Mouse (Mus musculus) limb, embryonic 12.5 days (tissue): ENCODE results near the gene Ms4a14. TPM values are rescaled to one million over a fixed set of nuclear protein-coding genes. Genes with fewer than 3 reads are reported as not detected.

Experiments used
- ATAC-seq: fragments of 200-750 bp; cut with Nextera tagmentation; 2 replicates; pipeline ENCODE4 v1.8.0; 2017; ENCODE audit warnings: low read depth, moderate TSS enrichment; ENCODE audit not compliant: insufficient number of reproducible peaks, insufficient read depth, low FRiP score, low TSS enrichment
- H3K27ac ChIP-seq: fragments of 300-500 bp; sonication (generic); 2 replicates; pipeline ENCODE4 v1.5.1; 2016; ENCODE audit warnings: mild to moderate bottlenecking, moderate library complexity
- H3K27me3 ChIP-seq: fragments of 300-500 bp; sonication (generic); 2 replicates; pipeline ENCODE4 v1.6.1; 2016; ENCODE audit warnings: mild to moderate bottlenecking, moderate library complexity
- H3K36me3 ChIP-seq: fragments of 300-500 bp; sonication (generic); 2 replicates; pipeline ENCODE4 v1.6.1; 2016; ENCODE audit warnings: mild to moderate bottlenecking, moderate library complexity
- H3K4me1 ChIP-seq: fragments of 300-500 bp; sonication (generic); replicated peaks from 2 replicates; pipeline ENCODE4 v1.6.1; 2016
- H3K4me2 ChIP-seq: fragments of 300-500 bp; sonication (generic); 2 replicates; pipeline ENCODE4 v1.6.1; 2016; ENCODE audit warnings: mild to moderate bottlenecking, moderate library complexity
- H3K4me3 ChIP-seq: fragments of 300-500 bp; sonication (generic); replicated peaks from 2 replicates; pipeline ENCODE4 v1.5.1; 2016; ENCODE audit warnings: mild to moderate bottlenecking
- H3K9ac ChIP-seq: fragments of 300-500 bp; sonication (generic); replicated peaks from 2 replicates; pipeline ENCODE4 v1.6.1; 2016; ENCODE audit warnings: mild to moderate bottlenecking, moderate library complexity
- H3K9me3 ChIP-seq: fragments of 300-500 bp; sonication (generic); 2 replicates; pipeline ENCODE4 v1.6.1; 2016; ENCODE audit warnings: mild to moderate bottlenecking, moderate library complexity
- WGBS: fragments of 180-500 bp; shearing (Covaris S2); methylation state at CpG from one replicate; pipeline ENCODE4 v1.1.7; 2016; 5-methylcytosine and 5-hydroxymethylcytosine counted together
- polyA plus RNA-seq: library from polyadenylated mRNA; unstranded; fragments of >200 nt; fragmentation: Nextera tagmentation; extraction: Ambion mirVana; gene quantifications from 2 replicates; pipeline ENCODE4 v1.2.1, GENCODE M21; 2016

The Ms4a14 gene
- polyA plus RNA-seq, result not detected in 2 replicates

GRCm38 (mm10) chr19:11314354-11314753 is at the start of gene Ms4a14:
Gene Ms4a14, minus strand, starts transcription at chr19:11314454.
- 0 out of 2 replicates have a peak, but pooled peaks cover 3% of the 10 kb centered on the region for H3K9me3 ChIP-seq
- no peak within 1 kb of the TSS for H3K4me3 ChIP-seq
- no peaks in the 10 kb centered on the region for H3K36me3 ChIP-seq
- H3K4me2 ChIP-seq, result no peak within 1 kb of the TSS
- WGBS, result 80% methylated on average over 1 of the region's 1 CpGs
- H3K4me1 ChIP-seq, result no peaks in the 10 kb centered on the region
- H3K27me3 ChIP-seq, result no peaks in the 10 kb centered on the region
- no peak within 1 kb of the TSS for H3K9ac ChIP-seq
- no peak within 1 kb of the TSS for H3K27ac ChIP-seq
- ATAC-seq, result no peak

GRCm38 (mm10) chr19:11362002-11362401 is 47.7 kb upstream of the Ms4a14 start:
- Histone ChIP-seq H3K27ac (no peak overlapping the region), H3K9ac (no peak overlapping the region), H3K27me3 (no peaks in the 10 kb centered on the region), H3K4me3 (no peak overlapping the region), H3K4me2 (no peak overlapping the region), H3K9me3 (no peaks in the 10 kb centered on the region), H3K4me1 (no peaks in the 10 kb centered on the region), H3K36me3 (no peaks in the 10 kb centered on the region)
- no peak for ATAC-seq

DNA sequence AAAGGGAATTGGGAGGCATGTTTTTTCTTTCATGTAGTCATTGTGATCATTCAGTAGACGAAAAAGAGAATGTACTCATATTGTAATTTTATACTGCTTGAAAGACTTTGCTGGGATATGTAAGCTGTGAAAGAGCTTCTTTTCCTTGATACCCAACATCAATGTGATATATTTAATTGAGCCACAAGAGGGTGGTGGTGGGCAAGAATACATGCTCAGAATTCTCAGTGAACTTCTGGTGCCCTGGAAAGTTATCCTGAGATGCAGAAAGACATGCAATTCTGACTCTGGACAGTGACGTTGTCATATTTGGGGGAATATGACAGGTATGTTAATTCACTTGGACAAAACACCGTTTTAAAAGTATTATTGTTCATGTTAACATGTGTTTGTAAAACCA is 45.9 kb upstream of the Ms4a14 start:
- Histone ChIP-seq H3K9ac (no peak overlapping the region), H3K4me3 (no peak overlapping the region), H3K27me3 (no peaks in the 10 kb centered on the region), H3K27ac (no peak overlapping the region), H3K4me1 (no peaks in the 10 kb centered on the region), H3K36me3 (no peaks in the 10 kb centered on the region), H3K9me3 (no peaks in the 10 kb centered on the region), H3K4me2 (no peak overlapping the region)
- 71% methylated on average over 3 of the region's 3 CpGs for WGBS
- no peak for ATAC-seq

DNA sequence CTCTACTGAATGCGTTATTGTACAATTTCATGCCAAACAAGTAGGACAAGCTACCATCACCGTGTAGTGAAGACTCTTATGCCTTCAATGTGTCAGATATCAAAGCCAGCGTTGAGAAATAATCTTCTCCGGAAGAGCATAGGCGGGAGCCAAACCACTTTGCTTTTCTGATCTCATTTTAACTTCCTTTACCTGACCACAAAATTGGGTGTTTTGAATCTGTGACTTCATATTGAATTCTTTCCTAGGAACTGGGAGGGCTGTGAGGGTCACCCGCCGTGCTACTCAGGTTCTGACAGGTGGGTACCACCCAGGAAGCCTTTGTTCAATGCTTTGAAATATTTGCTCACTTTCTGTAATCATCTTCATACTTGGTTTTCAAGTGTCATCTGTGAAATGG is 41.5 kb upstream of the Ms4a14 start:
- Histone ChIP-seq H3K36me3 (no peaks in the 10 kb centered on the region), H3K27me3 (no peaks in the 10 kb centered on the region), H3K9me3 (no peaks in the 10 kb centered on the region), H3K4me3 (no peak overlapping the region), H3K27ac (no peak overlapping the region), H3K4me1 (no peaks in the 10 kb centered on the region), H3K9ac (no peak overlapping the region), H3K4me2 (no peak overlapping the region)
- WGBS, result 82% methylated on average over 7 of the region's 7 CpGs
- ATAC-seq, result no peak

DNA sequence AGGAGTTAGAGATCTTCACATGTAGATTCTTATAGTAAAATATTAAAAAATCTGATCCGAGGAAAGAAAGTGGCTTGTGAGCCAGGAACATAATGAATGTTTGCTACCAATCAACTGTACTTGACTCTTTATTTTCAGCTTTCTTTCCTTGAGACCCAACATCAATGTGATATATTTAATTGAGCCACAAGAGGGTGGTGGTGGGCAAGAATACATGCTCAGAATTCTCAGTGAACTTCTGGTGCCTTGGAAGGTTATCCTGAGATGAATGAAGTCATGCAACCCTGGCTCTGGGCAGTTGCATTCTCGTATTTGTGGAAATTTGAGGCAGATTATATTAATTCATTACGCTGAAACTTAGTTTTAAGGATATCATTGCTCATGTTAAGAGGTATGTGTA is 37.6 kb upstream of the Ms4a14 start:
- no peak overlapping the region for H3K4me3 ChIP-seq
- ATAC-seq, result no peak
- no peaks in the 10 kb centered on the region for H3K36me3 ChIP-seq
- no peak overlapping the region for H3K4me2 ChIP-seq
- WGBS, result 45% methylated on average over 3 of the region's 3 CpGs
- no peak overlapping the region for H3K9ac ChIP-seq
- H3K27me3 ChIP-seq, result no peaks in the 10 kb centered on the region
- no peaks in the 10 kb centered on the region for H3K9me3 ChIP-seq
- 0 out of 2 replicates have a peak, but pooled peaks cover 3% of the 10 kb centered on the region for H3K4me1 ChIP-seq
- H3K27ac ChIP-seq, result no peak overlapping the region

GRCm38 (mm10) chr19:11349698-11350481 is 35.6 kb upstream of the Ms4a14 start:
- Histone ChIP-seq H3K4me2 (no peak overlapping the region), H3K27me3 (no peaks in the 10 kb centered on the region), H3K4me3 (no peak overlapping the region), H3K9ac (no peak overlapping the region), H3K4me1 (0 out of 2 replicates have a peak, but pooled peaks cover 3% of the 10 kb centered on the region), H3K27ac (no peak overlapping the region), H3K9me3 (no peaks in the 10 kb centered on the region), H3K36me3 (no peaks in the 10 kb centered on the region)
- ATAC-seq, result no peak
- whole genome bisulfite sequencing, result 60% methylated on average over 7 of the region's 7 CpGs

- Histone ChIP-seq H3K9ac (no peak overlapping the region), H3K9me3 (no peaks in the 10 kb centered on the region), H3K36me3 (no peaks in the 10 kb centered on the region), H3K4me2 (no peak overlapping the region), H3K4me3 (no peak overlapping the region), H3K4me1 (0 out of 2 replicates have a peak, but pooled peaks cover 3% of the 10 kb centered on the region), H3K27ac (no peak overlapping the region), H3K27me3 (no peaks in the 10 kb centered on the region)
- no peak for ATAC-seq
These were observed 29.7 kb upstream of the Ms4a14 start for GRCm38 (mm10) chr19:11343992-11344391.

GRCm38 (mm10) chr19:11343147-11343546 is 28.9 kb upstream of the Ms4a14 start:
- Histone ChIP-seq H3K36me3 (no peaks in the 10 kb centered on the region), H3K4me3 (no peak overlapping the region), H3K4me1 (0 out of 2 replicates have a peak, but pooled peaks cover 3% of the 10 kb centered on the region), H3K27ac (no peak overlapping the region), H3K9me3 (no peaks in the 10 kb centered on the region), H3K4me2 (no peak overlapping the region), H3K9ac (no peak overlapping the region), H3K27me3 (no peaks in the 10 kb centered on the region)
- ATAC-seq, result no peak

- Histone ChIP-seq H3K27ac (no peak within 1 kb of the TSS), H3K4me1 (no peaks in the 10 kb centered on the region), H3K4me3 (no peak within 1 kb of the TSS), H3K27me3 (no peaks in the 10 kb centered on the region), H3K36me3 (no peaks in the 10 kb centered on the region), H3K4me2 (no peak within 1 kb of the TSS), H3K9ac (no peak within 1 kb of the TSS), H3K9me3 (no peaks in the 10 kb centered on the region)
- WGBS, result 77% methylated on average over 6 of the region's 6 CpGs
- no peak for ATAC-seq
These were observed 21.7 kb upstream of the Ms4a14 start, which contains the start of gene Ms4a7 for GRCm38 (mm10) chr19:11335932-11336331. Gene Ms4a7, minus strand, starts transcription at chr19:11336146.

DNA sequence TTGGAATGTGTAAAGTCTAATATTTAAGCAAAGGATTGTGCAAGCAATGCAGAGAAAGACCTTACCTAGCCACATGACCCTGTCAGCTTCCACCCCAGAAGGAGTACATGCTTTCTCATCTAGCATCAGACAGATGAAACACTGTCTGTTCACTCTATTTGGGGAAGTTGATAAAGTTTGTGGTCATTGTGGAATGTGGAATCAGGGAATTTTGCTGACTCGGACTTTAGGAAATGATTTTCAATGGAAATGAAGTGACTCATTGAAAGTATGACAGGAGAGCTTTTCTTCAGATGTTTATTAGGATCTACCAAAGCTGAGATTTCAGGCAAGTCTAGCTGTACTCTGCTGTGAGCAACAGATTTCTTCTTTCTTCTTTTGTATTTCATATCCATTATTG is 6.9 kb upstream of the Ms4a14 start:
- 88% methylated on average over 1 of the region's 1 CpGs for WGBS
- Histone ChIP-seq H3K4me2 (no peak overlapping the region), H3K9ac (no peak overlapping the region), H3K27ac (no peak overlapping the region), H3K27me3 (no peaks in the 10 kb centered on the region), H3K36me3 (no peaks in the 10 kb centered on the region), H3K4me1 (no peaks in the 10 kb centered on the region), H3K4me3 (no peak overlapping the region), H3K9me3 (0 out of 2 replicates have a peak, but pooled peaks cover 3% of the 10 kb centered on the region)
- ATAC-seq, result no peak

DNA sequence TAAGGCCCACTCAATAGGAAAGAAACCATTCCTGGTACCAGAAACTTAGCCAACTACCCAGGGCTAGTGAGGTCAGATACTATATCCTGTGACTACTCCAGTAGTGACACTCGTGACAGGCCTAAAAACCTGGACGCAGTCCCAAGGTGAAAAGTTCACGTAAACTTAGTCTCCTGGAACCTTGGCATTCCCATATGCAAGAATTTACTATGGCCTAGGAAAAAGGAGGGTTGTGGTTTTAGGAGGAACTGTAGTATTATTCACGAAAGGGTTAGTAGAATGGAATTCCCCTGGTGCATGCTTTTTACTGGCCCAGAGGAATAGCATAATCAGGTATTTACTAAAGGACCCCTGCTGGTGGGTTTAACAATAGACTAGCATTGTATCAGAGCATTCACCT is 2.5 kb upstream of the Ms4a14 start:
- Histone ChIP-seq H3K4me1 (no peaks in the 10 kb centered on the region), H3K27me3 (no peaks in the 10 kb centered on the region), H3K36me3 (no peaks in the 10 kb centered on the region), H3K9me3 (0 out of 2 replicates have a peak, but pooled peaks cover 3% of the 10 kb centered on the region), H3K4me3 (no peak overlapping the region), H3K9ac (no peak overlapping the region), H3K27ac (no peak overlapping the region), H3K4me2 (no peak overlapping the region)
- ATAC-seq, result no peak
- WGBS, result 88% methylated on average over 4 of the region's 4 CpGs

DNA sequence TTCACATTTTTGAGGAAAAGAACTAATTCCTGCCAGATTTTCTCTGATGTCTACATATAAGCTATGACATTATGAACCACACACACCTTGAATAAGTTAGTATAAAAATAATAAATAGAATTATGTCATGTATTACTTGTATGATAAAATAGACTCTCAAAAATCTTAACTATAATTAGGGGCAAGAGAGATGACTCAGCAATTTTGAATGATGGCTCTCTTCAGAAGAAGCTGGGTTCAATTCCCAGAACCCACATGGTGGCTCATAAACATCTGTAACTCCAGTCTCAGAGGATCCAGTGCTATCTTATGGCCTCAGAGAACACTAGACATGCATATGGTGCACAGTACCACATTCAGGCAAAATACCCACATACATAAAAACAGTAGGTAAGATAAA is 5.4 kb downstream of the Ms4a14 start:
- Histone ChIP-seq H3K27me3 (no peaks in the 10 kb centered on the region), H3K4me1 (no peaks in the 10 kb centered on the region), H3K9ac (no peak overlapping the region), H3K9me3 (no peaks in the 10 kb centered on the region), H3K4me3 (no peak overlapping the region), H3K4me2 (no peak overlapping the region), H3K27ac (no peak overlapping the region), H3K36me3 (no peaks in the 10 kb centered on the region)
- ATAC-seq, result no peak
